Mouse (Mus musculus): ENCODE data around the gene 1700021F05Rik.

DNA sequence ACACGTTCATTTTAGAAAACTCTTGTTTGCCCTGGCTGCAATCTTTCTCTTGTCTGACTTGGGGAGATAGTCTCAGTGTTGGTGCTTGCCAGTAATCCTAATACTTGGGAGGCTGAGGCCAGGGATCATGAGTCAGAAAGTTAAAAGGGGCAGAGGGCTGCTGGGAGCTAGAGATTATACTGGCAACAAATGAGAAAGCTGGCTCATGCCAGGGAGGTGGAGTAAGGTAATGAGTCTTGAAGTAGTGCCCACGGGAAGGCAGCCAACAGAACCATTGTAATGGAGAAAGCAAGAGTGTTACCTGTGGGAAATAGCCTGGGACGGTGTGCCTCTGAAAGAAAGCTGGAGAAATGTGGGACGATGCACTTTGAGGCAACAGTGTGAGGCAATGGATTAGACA is 23.0 kb downstream of the 1700021F05Rik start:
- no peak for TF ChIP-seq CHD2 (IDR thresholded peaks at IDR 0.05; ENCODE audit: low read depth, low read length)
- TF ChIP-seq HCFC1 (IDR thresholded peaks at IDR 0.05; ENCODE audit: borderline replicate concordance, insufficient read depth, low read length) = no peak
- no peak for TF ChIP-seq MAFK (IDR thresholded peaks at IDR 0.05; ENCODE audit: insufficient read depth, low read depth, low read length)
- TF ChIP-seq ZC3H11A (IDR thresholded peaks at IDR 0.05; ENCODE audit: borderline replicate concordance, low read depth, low read length) = no peak
- TF ChIP-seq ZNF384 (IDR thresholded peaks at IDR 0.05; ENCODE audit: low read depth, low read length) = no peak
